Mouse (Mus musculus) lung, postnatal 14 days (tissue): ENCODE data around the gene Tubgcp3.
"Not testable (repeated sequence)": the region's sequence is repeated elsewhere in the genome, so short reads cannot be mapped to it uniquely, and the experiment has no call there.

Experiments used
- DNase-seq: peaks from one replicate; pipeline ENCODE4 v3.0.0; 2021

Gene Tubgcp3

GRCm38 (mm10) chr8:12638446-12638845 is 33.6 kb downstream of the Tubgcp3 start:
- DNase-seq: no peak

GRCm38 (mm10) chr8:12635366-12635765 is 36.7 kb downstream of the Tubgcp3 start:
- no peak for DNase-seq

- DNase-seq: peak; percentile 55
Observed at GRCm38 (mm10) chr8:12629079-12629478, 43.0 kb downstream of the Tubgcp3 start.

GRCm38 (mm10) chr8:12625890-12626289 is 46.2 kb downstream of the Tubgcp3 start:
- DNase-seq: no peak

- DNase-seq: no peak
Observed at GRCm38 (mm10) chr8:12621550-12622222, 50.4 kb downstream of the Tubgcp3 start.

- peak; percentile 34 for DNase-seq
Observed at GRCm38 (mm10) chr8:12617369-12617768, 54.7 kb downstream of the Tubgcp3 start.

GRCm38 (mm10) chr8:12613201-12613600 is 58.8 kb downstream of the Tubgcp3 start:
- no peak for DNase-seq

- no peak for DNase-seq
Observed at GRCm38 (mm10) chr8:12609752-12610449, 62.1 kb downstream of the Tubgcp3 start.

GRCm38 (mm10) chr8:12608810-12609209 is 63.2 kb downstream of the Tubgcp3 start:
- DNase-seq: no peak

- DNase-seq: peak; percentile 85
Observed at GRCm38 (mm10) chr8:12607223-12607622, 64.8 kb downstream of the Tubgcp3 start.

GRCm38 (mm10) chr8:12583785-12584184 is 88.3 kb downstream of the Tubgcp3 start:
- no peak for DNase-seq

GRCm38 (mm10) chr8:12579339-12579999 is 92.6 kb downstream of the Tubgcp3 start:
- DNase-seq: not testable (repeated sequence)

GRCm38 (mm10) chr8:12576739-12577138 is 95.3 kb downstream of the Tubgcp3 start:
- DNase-seq: no peak

- no peak for DNase-seq
Observed at GRCm38 (mm10) chr8:12576003-12576402, 96.0 kb downstream of the Tubgcp3 start.

- no peak for DNase-seq
Observed at GRCm38 (mm10) chr8:12572814-12573534, 99.1 kb downstream of the Tubgcp3 start, which contains the start of gene Spaca7. Spaca7 (plus strand) TSS chr8:12573029.

GRCm38 (mm10) chr8:12566509-12566908 is 105.5 kb downstream of the Tubgcp3 start:
- no peak for DNase-seq

- no peak for DNase-seq
Observed at GRCm38 (mm10) chr8:12565488-12565887, 106.6 kb downstream of the Tubgcp3 start.

GRCm38 (mm10) chr8:12564307-12564706 is 107.7 kb downstream of the Tubgcp3 start:
- DNase-seq: peak; percentile 22
